Mouse (Mus musculus): ENCODE results near the gene Esam. TPM values are rescaled to one million over a fixed set of nuclear protein-coding genes. Genes with fewer than 3 reads are reported as not detected.

Esam gene
- total RNA-seq, 2 experiments from 2014 or later: not detected

DNA sequence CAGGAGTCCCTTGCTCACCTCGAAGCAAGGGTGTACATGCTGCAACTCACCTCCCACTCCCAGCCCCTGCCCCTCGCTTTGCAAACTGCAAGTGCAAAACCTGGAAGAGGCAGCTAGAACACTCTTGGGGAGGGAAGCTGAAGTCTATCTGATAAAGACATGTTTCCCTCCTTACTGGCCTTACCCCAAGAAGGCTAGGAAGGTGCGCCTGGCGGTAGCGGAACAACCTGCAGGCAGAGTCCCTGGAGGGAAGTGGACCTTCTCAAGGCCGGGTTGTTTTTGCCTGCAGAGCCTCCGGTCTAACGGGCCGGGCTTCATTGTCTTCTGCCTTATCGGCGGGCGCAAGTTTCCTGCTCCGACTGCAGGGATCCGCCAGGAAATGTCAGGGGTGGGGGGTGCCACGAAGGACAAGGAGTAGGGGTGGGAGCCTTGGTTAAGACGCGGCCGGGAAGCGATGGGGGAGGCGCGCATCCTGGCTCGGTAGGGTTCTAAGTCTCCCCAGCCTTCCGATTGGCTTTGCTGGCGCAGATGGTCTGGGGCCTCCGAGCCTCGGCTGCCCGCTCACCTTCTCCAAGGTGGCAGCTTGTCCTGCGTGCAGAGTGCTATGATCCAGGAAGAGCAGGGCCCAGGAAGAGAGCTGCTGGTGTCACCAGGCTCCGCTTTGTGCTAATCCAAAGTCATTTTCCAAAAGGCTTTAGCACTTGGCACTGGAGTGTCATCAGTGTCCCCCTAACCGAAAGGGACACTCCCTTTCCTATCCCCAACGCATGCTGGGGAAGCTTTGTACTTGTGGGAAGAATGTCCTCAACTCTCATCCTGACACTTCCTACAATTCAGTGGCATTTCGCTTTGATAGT, 2.4 kb downstream of the Esam start:
- ATAC-seq (replicated peaks; ENCODE audit: low FRiP score, poor library complexity, severe bottlenecking): no peak

DNA sequence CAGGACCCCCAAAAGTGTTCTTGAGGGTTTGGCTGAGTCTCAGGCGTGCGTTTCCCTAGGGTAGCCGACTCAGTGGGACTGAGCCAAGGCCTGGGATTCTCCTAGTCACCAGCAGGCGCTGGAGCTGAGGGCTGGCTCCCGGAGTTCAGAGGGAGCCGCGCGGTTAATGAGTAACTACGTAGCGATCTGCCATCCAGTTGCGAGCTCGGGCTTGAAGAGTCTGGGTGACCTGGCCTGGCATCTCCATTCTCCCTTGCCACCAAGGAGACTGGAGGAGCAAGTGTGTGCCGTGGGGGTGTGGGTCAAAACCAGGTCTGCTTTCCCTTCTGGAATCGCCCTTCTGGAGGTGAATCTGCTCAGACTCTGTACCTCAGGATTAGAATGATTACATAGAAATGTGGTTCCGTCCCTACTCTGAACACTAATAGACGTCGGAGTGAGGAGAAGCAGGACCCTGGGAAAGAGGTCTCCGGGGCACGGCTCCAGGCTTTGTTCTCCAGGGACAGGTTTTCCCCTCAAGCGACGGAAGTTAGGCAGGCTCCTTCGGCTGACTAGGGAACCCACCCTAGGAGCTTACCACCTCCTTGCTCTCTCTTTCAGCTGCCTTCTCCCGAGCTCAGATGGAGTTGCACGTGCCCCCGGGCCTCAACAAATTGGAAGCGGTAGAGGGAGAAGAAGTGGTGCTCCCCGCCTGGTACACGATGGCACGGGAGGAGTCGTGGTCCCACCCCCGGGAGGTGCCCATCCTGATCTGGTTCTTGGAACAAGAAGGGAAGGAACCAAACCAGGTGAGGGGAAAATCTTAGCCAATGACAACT, 3.2 kb downstream of the Esam start:
- no peak for ATAC-seq (replicated peaks; ENCODE audit: low FRiP score, poor library complexity, severe bottlenecking)

DNA sequence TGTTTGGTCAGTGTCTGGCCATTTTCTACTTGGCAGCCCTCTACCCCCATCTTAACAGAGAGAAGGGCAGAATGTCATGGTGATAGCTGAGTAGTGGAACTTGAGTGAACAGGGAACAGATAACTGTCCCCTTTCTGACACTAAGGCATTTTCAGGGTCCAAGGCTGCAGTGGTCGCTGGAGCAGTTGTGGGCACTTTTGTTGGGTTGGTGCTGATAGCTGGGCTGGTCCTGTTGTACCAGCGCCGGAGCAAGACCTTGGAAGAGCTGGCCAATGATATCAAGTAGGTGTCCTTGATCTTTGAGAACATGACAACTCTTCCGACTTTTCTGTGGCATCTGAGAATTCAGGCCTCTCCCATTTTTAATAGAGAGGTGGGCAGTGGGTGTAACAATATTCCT, 9.0 kb downstream of the Esam start:
- ATAC-seq (replicated peaks; ENCODE audit: low FRiP score, poor library complexity, severe bottlenecking): no peak

DNA sequence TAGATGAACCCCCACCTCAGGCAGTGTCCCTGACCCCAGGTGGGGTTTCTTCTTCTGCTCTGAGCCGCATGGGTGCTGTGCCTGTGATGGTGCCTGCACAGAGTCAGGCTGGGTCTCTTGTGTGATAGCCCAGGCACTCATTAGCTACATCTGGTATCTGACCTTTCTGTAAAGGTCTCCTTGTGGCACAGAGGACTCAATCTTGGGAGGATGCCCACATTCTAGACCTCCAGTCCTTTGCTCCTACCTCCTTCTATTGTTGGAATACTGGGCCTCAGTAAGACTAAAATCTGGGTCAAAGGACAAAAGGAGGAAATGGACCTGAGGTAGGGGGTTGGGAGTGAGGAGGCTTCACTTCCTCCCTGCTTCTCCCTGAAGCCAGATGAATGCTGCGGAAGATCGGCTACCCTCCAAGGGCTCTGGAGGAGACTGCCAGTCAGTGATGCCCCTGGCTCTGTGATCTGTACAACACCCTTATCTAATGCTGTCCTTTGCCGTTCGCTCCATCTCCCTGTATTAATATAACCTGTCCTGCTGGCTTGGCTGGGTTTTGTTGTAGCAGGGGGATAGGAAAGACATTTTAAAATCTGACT, 9.9 kb downstream of the Esam start:
- ATAC-seq (replicated peaks; ENCODE audit: low FRiP score, poor library complexity, severe bottlenecking): no peak

DNA sequence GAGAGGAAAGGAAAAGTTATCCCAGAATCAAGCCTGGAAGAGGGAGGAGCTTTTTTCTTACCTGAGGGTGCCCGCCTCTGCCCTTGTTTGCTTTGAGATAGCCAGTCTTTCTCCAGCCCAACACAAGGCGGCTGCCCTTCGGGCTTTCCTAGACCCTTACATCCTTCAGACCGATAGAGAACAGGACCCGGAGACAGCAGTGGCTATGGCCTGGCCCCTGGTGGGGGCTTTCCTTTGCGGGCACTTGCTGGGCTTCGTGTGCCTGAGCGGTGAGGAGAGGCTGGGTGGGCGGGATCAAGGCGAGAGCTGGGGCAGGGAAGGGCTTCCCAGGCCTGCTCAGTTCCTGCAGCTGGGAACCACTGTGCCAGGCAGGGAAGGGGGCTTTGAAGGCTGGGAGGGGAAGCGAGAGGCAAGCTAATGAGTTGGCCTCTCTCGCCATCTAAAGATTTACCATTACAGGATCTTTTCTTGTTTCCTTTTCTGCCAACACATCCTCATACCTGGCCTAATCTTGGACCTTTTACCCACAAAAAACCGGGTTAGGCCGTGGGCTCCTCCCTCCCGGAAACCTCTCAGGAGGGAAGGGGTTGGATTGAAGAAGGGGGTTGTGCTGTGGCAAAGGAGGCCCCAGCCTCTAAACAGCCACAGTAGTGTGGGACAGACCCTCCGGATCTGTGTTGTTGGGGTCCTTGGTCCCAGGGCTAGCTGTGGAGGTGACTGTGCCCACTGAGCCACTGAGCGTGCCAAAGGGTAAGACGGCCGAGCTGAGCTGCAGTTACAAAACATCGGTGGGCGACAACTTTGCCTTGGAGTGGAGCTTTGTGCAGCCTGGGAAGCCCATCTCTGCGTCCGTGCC, 11.5 kb downstream of the Esam start, which contains the start of gene Vsig2:
Vsig2 (plus strand) TSS at position 86 of the 856 bp plus-strand sequence.
- no peak for ATAC-seq (replicated peaks; ENCODE audit: low FRiP score, poor library complexity, severe bottlenecking)

DNA sequence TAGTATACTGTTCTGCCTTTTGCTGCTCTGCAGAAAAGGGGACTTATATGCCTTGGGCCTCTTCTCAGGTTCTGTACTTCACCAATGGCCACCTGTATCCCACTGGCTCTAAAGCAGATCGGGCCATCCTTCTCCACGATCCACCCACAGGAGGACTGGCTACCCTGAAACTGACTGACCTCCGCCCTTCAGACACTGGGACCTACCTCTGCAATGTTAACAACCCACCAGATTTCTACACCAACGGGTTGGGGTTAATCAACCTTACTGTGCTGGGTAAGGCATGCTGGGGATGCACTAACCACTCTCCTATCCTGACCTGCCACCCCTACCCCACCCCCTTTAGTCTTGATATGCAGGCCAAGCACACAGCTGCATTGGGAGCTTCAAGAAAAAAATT, 12.3 kb downstream of the Esam start:
- ATAC-seq (replicated peaks; ENCODE audit: low FRiP score, poor library complexity, severe bottlenecking): no peak

DNA sequence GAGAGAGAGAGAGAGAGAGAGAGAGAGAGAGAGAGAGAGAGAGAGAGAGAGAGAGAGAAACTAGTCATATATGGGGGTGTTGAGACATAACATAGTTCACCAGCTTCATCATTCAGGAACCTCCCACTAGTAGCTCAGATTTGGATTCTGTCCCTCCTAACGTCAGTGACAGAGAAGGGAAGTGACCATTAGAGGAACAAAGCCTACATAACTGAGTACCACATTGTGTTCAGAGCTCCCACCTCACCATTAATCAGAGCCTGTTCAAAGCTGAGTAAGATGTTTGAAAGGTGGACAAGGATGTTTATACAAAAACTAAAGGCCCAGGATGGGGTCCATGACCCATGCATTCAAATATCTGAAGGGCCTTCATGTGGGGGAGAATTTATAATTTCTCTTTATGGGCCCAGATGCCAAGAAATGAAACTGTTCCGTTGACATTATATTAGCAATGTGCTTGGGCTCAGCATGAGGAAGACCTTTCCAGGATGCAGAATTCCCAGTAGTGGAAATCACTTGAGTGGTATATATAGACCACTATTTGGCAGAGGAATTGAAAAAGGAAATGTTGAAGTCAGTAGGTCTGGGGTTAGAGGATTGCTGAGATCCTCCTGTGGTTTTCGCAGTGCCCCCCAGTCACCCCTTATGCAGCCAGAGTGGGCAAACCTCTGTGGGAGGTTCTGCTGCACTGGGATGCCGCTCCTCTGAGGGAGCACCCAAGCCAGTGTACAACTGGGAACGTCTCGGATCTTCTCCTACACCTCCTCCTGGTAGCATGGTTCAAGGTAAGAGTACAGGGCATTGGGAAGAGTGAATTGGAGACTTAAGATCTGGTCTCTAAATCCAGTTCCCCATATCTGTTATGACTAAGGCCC, 13.1 kb downstream of the Esam start:
- no peak for ATAC-seq (replicated peaks; ENCODE audit: low FRiP score, poor library complexity, severe bottlenecking)

DNA sequence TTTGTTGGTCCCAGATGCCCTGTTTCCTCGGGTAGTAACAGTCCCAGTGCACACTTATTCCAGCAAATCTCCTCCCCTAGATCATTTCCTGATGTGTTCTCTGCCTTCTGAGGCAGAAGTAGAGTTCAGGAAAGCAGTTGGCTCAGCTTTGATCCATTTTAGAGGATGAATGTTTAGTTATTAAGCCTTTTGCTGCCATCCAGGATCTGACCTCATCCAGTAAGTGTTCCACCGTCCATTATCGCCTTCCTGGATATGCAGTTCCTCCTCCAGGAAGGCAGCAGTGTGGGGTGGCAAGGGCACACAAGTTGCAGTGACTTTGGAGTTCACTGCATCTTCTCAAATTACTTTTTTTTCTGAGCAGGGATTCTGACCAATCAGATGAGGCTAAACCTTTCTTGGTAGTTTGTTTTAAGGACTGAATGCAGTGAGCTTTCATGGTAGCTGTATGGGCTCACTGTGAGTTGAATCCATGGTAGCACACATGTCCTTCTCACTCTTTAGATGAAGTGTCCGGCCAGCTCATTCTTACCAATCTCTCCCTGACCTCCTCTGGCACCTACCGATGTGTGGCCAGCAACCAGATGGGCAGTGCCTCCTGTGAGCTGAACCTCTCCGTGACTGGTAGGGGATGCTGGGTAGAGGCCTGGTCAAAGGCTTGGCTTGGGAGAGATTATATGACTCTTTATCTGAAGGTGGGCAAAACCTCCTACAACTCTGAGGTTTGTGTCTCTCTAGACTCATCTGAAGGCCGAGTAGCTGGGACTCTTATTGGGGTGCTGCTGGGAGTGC, 14.2 kb downstream of the Esam start:
- ATAC-seq (replicated peaks; ENCODE audit: low FRiP score, poor library complexity, severe bottlenecking): no peak

DNA sequence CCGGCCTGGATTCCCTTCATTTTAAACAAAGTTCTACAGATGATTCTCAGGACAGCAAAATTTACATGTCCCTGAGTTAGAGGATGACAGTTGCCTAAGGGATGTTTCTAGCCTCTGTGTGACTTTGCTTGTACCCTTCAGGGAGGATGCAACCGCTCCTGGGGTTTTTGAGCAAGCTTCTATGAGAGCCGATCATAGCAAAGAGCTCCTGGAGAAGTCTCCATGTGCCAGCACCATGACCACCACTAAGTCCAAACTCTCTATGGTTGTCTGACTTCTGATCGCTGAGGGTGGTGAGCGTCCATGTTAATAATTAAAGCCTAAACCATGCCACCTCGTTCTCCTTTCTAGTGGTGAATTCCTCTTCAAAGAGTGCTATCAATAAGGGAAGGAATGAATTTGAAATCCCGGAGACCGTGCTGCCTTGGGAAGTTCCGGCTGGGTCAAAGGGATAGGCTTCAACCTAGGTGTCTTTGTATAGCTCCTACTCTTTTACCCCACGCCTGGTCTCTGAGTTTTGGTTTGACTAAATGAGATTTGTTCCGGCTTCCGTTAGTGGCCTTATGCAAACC, 16.1 kb downstream of the Esam start:
- ATAC-seq (replicated peaks; ENCODE audit: low FRiP score, poor library complexity, severe bottlenecking): no peak

DNA sequence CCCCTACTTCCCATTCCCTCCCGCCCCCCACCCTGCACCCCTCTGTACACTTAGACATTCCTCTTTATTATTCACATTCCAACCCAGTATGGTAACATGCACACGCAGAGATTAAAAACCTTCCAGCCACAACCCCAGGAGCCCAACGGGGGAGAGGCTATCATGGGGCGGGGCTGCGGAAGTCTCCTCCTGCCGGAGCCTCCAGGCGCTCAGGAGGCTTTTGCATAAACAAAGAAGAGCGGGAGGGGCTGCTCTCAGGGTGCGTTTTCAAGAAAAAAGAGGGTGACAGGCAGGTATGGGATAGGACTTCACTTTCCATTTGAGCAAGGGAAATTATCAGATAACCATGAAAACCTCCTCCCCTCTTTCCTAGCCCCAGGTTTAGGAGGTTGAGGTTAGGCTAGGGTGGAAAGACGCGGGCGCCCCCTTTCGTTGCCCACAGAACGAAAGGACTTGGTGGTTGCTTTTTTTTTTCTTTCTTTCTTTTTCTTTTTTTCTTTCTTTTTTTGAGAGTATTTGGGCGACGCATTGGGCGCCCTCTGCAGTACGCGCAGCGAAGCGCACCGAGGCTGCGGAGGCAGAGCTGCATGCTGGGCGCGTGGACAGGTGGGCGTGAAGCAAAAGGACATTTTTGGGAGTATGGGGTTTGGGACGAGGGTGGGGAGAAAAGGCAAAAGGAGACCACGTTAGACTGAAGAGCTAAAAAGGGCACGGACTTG, 16.7 kb downstream of the Esam start:
- ATAC-seq (replicated peaks; ENCODE audit: low FRiP score, poor library complexity, severe bottlenecking): no peak

DNA sequence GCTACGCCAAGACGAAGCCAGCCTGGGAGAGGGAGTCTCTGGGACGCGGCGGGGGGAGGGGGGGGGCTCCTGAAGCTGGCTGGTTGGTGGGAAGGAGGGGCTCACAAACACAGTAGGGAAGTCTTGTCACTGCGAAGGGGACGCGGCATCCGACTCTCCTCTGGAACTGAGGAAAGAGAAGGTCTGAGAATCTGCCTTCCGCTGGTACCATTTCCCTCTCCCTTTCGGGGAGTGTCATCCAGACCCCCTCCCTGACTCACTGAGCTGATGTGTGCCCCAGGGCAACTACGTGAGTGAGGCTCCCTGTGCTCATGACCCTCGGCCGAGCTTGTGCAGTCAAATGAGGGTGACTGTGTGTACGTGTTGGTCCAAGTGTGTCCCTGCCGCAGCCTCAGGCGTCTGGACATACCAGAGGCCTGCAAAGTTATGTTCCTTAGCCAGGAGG, 17.3 kb downstream of the Esam start:
- ATAC-seq (replicated peaks; ENCODE audit: low FRiP score, poor library complexity, severe bottlenecking): no peak

DNA sequence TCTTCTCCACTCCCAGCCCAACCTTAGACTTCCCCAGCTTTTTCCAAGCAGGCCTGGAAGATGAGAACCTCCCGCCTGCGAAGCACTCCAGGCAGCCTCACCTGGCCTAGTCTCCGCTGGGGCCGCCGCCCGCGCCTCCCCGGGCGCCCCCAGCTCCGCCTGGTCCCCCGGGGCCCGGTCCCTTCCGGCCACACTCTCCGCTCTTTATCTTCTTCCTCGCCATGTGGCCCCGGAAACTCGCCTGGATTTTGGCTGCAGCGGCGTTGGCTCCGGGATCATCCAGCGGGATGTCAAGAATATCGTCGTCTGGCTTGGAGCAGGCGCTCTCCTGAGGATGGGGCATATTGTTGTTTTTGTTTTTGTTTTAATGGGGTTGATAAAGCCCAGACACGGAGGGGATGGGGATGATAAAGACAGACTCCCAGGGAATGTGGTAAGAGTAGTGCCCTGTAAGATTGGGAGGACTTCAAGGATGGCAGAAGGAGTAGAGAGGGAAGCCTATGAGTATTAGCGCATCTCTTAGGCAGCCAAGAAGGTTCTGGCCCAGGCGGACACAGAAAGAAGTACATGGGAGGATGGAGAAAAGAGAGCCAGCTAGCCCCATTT, 18.1 kb downstream of the Esam start:
- no peak for ATAC-seq (replicated peaks; ENCODE audit: low FRiP score, poor library complexity, severe bottlenecking)

DNA sequence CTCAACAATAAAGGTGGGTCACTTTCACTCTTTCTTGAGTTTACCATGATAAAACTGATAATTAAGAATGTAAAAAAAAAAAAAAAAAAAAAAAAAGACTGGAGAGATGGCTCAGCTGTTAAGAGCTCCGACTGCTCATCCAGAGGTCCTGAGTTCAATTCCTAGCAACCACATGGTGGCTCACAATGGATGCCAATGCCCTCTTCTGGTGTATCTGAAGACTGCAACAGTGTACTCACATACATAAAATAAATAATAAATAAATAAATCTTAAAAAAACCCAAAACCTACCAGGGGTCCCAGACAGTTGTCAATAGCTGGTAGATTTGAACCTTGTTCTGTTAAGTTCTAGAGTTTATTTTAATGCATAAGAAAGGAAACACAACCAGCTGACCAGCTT, 19.0 kb downstream of the Esam start:
- ATAC-seq (replicated peaks; ENCODE audit: low FRiP score, poor library complexity, severe bottlenecking): no peak

DNA sequence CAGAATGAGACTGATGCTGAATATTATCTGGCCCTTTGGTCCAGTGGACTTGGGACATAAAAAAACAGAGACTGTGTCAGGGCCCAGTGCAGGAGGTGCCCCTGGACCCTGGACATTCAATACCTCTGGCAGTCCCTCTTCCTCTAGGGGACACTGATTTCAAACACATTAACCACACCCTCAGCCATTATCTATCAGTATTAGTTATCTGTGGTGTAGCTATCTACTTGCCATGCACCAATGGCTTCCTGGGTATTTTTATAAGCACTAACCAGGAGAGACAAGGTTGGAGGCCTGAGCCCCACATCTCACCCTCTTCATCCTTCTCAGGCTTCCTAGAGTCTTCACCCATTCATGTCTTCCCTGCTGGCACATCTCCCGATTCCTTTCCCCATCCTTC, 22.6 kb downstream of the Esam start:
- no peak for ATAC-seq (replicated peaks; ENCODE audit: low FRiP score, poor library complexity, severe bottlenecking)

DNA sequence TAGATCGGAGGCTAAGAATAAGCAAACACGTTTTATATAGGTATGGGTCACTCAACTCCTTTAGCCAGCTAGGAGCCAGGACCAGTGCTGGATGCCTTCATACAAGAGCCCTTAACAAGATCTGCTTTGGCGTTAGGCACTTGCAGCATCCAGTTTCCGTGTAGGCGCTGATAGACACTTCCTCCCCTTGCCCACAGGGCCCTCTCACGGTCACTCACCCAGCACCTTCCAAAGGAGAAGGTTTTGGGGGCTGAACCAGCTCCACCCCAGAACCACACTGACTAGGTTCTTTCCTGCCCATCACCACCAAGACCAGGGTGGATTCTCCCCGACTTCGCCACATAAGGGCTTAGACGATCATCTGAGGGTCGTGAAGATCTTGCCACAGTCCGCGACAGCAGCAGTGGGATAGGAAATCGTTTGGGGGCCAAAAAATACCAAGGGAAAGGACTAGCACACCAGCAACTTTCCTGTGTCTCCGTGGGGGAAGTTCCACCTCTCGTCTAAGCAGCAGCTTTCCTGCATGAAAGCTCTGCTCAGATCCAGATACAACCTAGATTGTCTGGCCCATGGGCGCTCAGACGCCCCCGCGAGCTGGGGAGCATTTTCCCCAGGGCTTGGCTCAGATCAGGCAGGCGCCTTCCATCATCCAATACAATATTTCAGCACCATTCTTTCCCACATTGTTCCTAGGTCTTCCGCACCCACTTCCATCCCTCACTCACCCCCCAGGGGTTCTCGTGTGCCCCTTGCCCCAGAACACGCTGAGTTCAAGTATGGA, 24.1 kb downstream of the Esam start:
- ATAC-seq (replicated peaks; ENCODE audit: low FRiP score, poor library complexity, severe bottlenecking): no peak
